Mouse (Mus musculus) MEL (cell line): ENCODE measurements around the gene Arl4d. TPM values are rescaled to one million over a fixed set of nuclear protein-coding genes. Genes with fewer than 3 reads are reported as not detected.

Experiments
- DNase-seq: peaks from one replicate; pipeline ENCODE4 v3.0.0; 2011; ENCODE audit warnings: low read depth, low spot score
- H3K27ac ChIP-seq: 2 replicates; pipeline ENCODE4 v1.5.1; 2012; ENCODE audit warnings: low read depth, mild to moderate bottlenecking, control low read depth, low read length, moderate library complexity; ENCODE audit not compliant: control insufficient read depth
- H3K27me3 ChIP-seq, 2 experiments: fragments of 150-350 bp in 1 of 2; sonication (generic) in 1 of 2; 2 replicates each; pipeline ENCODE4 v1.6.1; 2012; ENCODE audit warnings: low read length in 2 of 2, mild to moderate bottlenecking in 2 of 2, improper control_type of control experiment in 1 of 2, moderate library complexity in 1 of 2; ENCODE audit not compliant: insufficient read depth in 2 of 2, control insufficient read depth in 1 of 2
- H3K36me3 ChIP-seq, 2 experiments: 2 replicates each; pipeline ENCODE4 v1.6.1; 2012 to 2014; ENCODE audit warnings: low read length in 2 of 2, improper control_type of control experiment in 1 of 2, inconsistent platforms in 1 of 2, mild to moderate bottlenecking in 1 of 2; ENCODE audit not compliant: insufficient read depth in 2 of 2, control insufficient read depth in 1 of 2
- H3K4me1 ChIP-seq, 2 experiments: fragments of 150-350 bp in 1 of 2; sonication (generic) in 1 of 2; 2 replicates each; pipeline ENCODE4 v1.6.1; 2012; ENCODE audit warnings: low read length in 2 of 2, improper control_type of control experiment in 1 of 2, mild to moderate bottlenecking in 1 of 2; ENCODE audit not compliant: insufficient read depth in 2 of 2, control insufficient read depth in 1 of 2
- H3K4me3 ChIP-seq, 2 experiments: fragments of 150-350 bp in 1 of 2; sonication (generic) in 1 of 2; 2 replicates each; pipeline ENCODE4 v1.5.1; 2012; ENCODE audit warnings: low read depth in 2 of 2, low read length in 2 of 2, mild to moderate bottlenecking in 2 of 2, moderate library complexity in 2 of 2, control low read depth in 1 of 2, improper control_type of control experiment in 1 of 2; ENCODE audit not compliant: control insufficient read depth in 1 of 2, insufficient read depth in 1 of 2
- H3K79me2 ChIP-seq: 2 replicates; pipeline ENCODE4 v1.6.1; 2012; ENCODE audit warnings: mild to moderate bottlenecking, low read length, moderate library complexity; ENCODE audit not compliant: control insufficient read depth, poor library complexity, insufficient read depth
- H3K9ac ChIP-seq: 2 replicates; pipeline ENCODE4 v1.6.1; 2012; ENCODE audit warnings: low read depth, mild to moderate bottlenecking, control low read depth, low read length, moderate library complexity; ENCODE audit not compliant: control insufficient read depth, poor library complexity, severe bottlenecking
- H3K9me3 ChIP-seq: fragments of 150-350 bp; sonication (generic); replicated peaks from 2 replicates; pipeline ENCODE4 v1.6.1; 2012; ENCODE audit warnings: mild to moderate bottlenecking, low read length, improper control_type of control experiment, moderate library complexity; ENCODE audit not compliant: insufficient read depth
- CHD1 ChIP-seq: IDR thresholded peaks from 2 replicates; pipeline ENCODE4 v1.6.1; 2012; ENCODE audit warnings: low read depth, mild to moderate bottlenecking, inconsistent platforms, low read length, improper control_type of control experiment
- CTCF ChIP-seq, 3 experiments: IDR thresholded peaks in 2 of 3; conservative IDR thresholded peaks in 1 of 3; 2 replicates each; pipeline ENCODE4 v1.5.1; 2011 to 2012; ENCODE audit warnings: low read length in 3 of 3, low read depth in 2 of 3, mild to moderate bottlenecking in 2 of 3, improper control_type of control experiment in 1 of 3, inconsistent platforms in 1 of 3, mixed read lengths in 1 of 3, moderate library complexity in 1 of 3; ENCODE audit not compliant: control insufficient read depth in 1 of 3, insufficient read depth in 1 of 3, poor library complexity in 1 of 3, severe bottlenecking in 1 of 3
- EP300 ChIP-seq, 2 experiments: IDR thresholded peaks; 2 replicates each; pipeline ENCODE4 v1.6.1; 2011; ENCODE audit warnings: improper control_type of control experiment in 2 of 2, low read length in 2 of 2, low read depth in 1 of 2, mild to moderate bottlenecking in 1 of 2
- ETS1 ChIP-seq: IDR thresholded peaks from 2 replicates; pipeline ENCODE4 v1.6.1; 2012; ENCODE audit warnings: low read depth, mild to moderate bottlenecking, inconsistent platforms, low read length, improper control_type of control experiment, moderate library complexity
- MAZ ChIP-seq: IDR thresholded peaks from 2 replicates; pipeline ENCODE4 v1.6.1; 2012; ENCODE audit warnings: low read depth, mild to moderate bottlenecking, inconsistent platforms, low read length, improper control_type of control experiment
- MYB ChIP-seq: IDR thresholded peaks from 2 replicates; pipeline ENCODE4 v1.6.1; 2011; ENCODE audit warnings: mild to moderate bottlenecking, low read depth, low read length, improper control_type of control experiment
- MYC ChIP-seq: IDR thresholded peaks from 2 replicates; pipeline ENCODE4 v1.6.1; 2011; ENCODE audit warnings: low read depth, mild to moderate bottlenecking, low read length, improper control_type of control experiment, moderate library complexity
- NELFE ChIP-seq: IDR thresholded peaks from 2 replicates; pipeline ENCODE4 v1.6.1; 2011; ENCODE audit warnings: low read depth, low read length, improper control_type of control experiment
- NRF1 ChIP-seq: IDR thresholded peaks from 2 replicates; pipeline ENCODE4 v1.6.1; 2014; ENCODE audit warnings: low read depth, mild to moderate bottlenecking, inconsistent platforms, low read length, improper control_type of control experiment, moderate library complexity; ENCODE audit not compliant: poor library complexity, insufficient read depth, severe bottlenecking
- POLR2AphosphoS5 ChIP-seq: IDR thresholded peaks from 2 replicates; pipeline ENCODE4 v1.6.1; 2012; ENCODE audit warnings: low read depth, borderline replicate concordance, mild to moderate bottlenecking, inconsistent platforms, low read length, moderate library complexity, mixed read lengths
- RAD21 ChIP-seq: IDR thresholded peaks from 2 replicates; pipeline ENCODE4 v1.6.1; 2011; ENCODE audit warnings: mild to moderate bottlenecking, low read depth, low read length, improper control_type of control experiment
- TCF12 ChIP-seq: IDR thresholded peaks from 2 replicates; pipeline ENCODE4 v1.6.1; 2014; ENCODE audit warnings: low read depth, mild to moderate bottlenecking, inconsistent platforms, low read length, improper control_type of control experiment, moderate library complexity
- USF1 ChIP-seq: IDR thresholded peaks from 2 replicates; pipeline ENCODE4 v1.6.1; 2014; ENCODE audit warnings: low read depth, mild to moderate bottlenecking, inconsistent platforms, low read length, improper control_type of control experiment, moderate library complexity
- USF2 ChIP-seq, 2 experiments: IDR thresholded peaks; 2 replicates each; pipeline ENCODE4 v1.6.1; 2011 to 2012; ENCODE audit warnings: improper control_type of control experiment in 2 of 2, low read length in 2 of 2, borderline replicate concordance in 1 of 2, inconsistent platforms in 1 of 2, low read depth in 1 of 2, mild to moderate bottlenecking in 1 of 2; ENCODE audit not compliant: insufficient read depth in 1 of 2
- ZNF384 ChIP-seq: IDR thresholded peaks from 2 replicates; pipeline ENCODE4 v1.6.1; 2012; ENCODE audit warnings: low read depth, mild to moderate bottlenecking, inconsistent platforms, low read length, improper control_type of control experiment
- polyA plus RNA-seq, 2 experiments: library from polyadenylated mRNA; stranded (reverse) in 1 of 2; unstranded in 1 of 2; fragments of >175 nt in 1 of 2; fragments of >200 nt in 1 of 2; gene quantifications; 2 replicates each; pipeline versions ENCODE4 v1.2.1 to v1.2.4; 2012; ENCODE audit warnings: low replicate concordance in 2 of 2, low read depth in 1 of 2; ENCODE audit not compliant: insufficient read length in 2 of 2, insufficient read depth in 1 of 2, missing spikeins in 1 of 2
- total RNA-seq: library from RNA; depleted of rRNA; stranded (reverse); fragments of 300-350 nt; gene quantifications from 2 replicates; pipeline ENCODE4 v1.2.3, GENCODE M21; 2012

Gene Arl4d
- total and polyA plus RNA-seq, 3 experiments: 0.17 to 0.23 TPM; not detected in 1

GRCm38 (mm10) chr11:101690326-101690725 is 25.0 kb downstream of the Arl4d start:
- no peak overlapping the region for H3K4me3 ChIP-seq
- no peak for DNase-seq
- peaks cover 7 to 11% of the 10 kb centered on the region in 2 experiments; a peak in 3 of 4 replicates for H3K27me3 ChIP-seq
- no peak for TF ChIP-seq USF2 (IDR thresholded peaks at IDR 0.05; ENCODE audit: borderline replicate concordance in 1 of 2, insufficient read depth in 1 of 2, low read depth in 1 of 2, low read length in 2 of 2)
- no peak for TF ChIP-seq USF1
- TF ChIP-seq, all 39 proteins: peak for 0
- no peaks in the 10 kb centered on the region for H3K9me3 ChIP-seq
- no peak overlapping the region for H3K9ac ChIP-seq
- no peak overlapping the region for H3K27ac ChIP-seq
- no peaks in the 10 kb centered on the region for H3K4me1 ChIP-seq
- no peaks in the 10 kb centered on the region for H3K79me2 ChIP-seq
- H3K36me3 ChIP-seq: no peaks in the 10 kb centered on the region

DNA sequence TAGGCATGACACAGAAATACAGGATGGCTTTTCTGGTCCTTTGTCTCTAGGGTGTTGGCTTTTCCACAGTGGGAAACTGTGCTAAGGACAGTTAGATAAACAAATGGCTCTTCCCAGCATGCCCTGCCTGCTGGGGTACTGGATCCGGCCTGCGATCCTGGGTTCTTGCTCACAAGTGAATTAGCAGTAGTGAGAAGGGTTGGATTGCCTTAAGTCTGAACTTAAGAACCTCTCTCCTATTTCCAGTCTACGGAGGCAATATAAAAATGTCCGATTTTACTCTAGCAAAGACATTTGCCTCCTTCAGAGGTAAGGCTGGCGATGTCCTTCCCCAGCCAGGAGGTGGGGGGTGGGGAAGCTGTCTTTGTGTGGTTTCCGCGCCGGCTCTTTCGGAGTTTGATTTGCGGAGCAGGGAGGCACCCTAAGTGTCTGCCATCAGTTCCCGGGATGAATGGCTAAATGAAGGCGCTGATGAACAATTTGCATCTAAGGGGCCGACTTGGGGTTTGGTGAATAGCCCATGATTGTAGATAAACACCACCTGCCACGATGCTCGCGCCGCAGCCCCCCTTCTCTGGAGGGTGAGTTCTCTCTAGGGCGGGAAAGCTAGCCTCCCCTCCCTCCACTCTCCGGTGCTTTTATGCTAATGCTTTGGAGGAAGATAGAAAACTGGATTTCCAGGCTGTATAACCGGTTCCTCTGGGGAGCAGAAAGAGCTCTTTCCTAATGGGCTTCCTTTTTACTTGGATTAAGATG is 30.7 kb downstream of the Arl4d start:
- no peak for DNase-seq
- Histone ChIP-seq H3K9me3 (no peaks in the 10 kb centered on the region), H3K4me1 (no peaks in the 10 kb centered on the region), H3K36me3 (no peaks in the 10 kb centered on the region), H3K79me2 (no peaks in the 10 kb centered on the region), H3K27ac (no peak overlapping the region), H3K4me3 (no peak overlapping the region), H3K27me3 (peaks cover 5 to 6% of the 10 kb centered on the region in 2 experiments), H3K9ac (no peak overlapping the region)
- TF ChIP-seq MYB: no peak
- TF ChIP-seq RAD21: no peak
- no peak for TF ChIP-seq ZNF384
- TF ChIP-seq NELFE: no peak
- TF ChIP-seq CHD1: no peak
- TF ChIP-seq EP300 (IDR thresholded peaks at IDR 0.05; ENCODE audit: low read depth in 1 of 2, low read length in 2 of 2): no peak
- no peak for TF ChIP-seq NRF1
- TF ChIP-seq ETS1: no peak
- TF ChIP-seq MYC: no peak
- TF ChIP-seq POLR2AphosphoS5: no peak
- no peak for TF ChIP-seq MAZ
- TF ChIP-seq TCF12: no peak
- no peak for TF ChIP-seq CTCF (IDR thresholded peaks at IDR 0.05 in 2 of 3, conservative IDR thresholded peaks at IDR 0.05 in 1 of 3; ENCODE audit: control insufficient read depth in 1 of 3, insufficient read depth in 1 of 3, low read depth in 2 of 3, low read length in 3 of 3, poor library complexity in 1 of 3, severe bottlenecking in 1 of 3)
